Mouse (Mus musculus): ENCODE results near the gene Reg1.
A peak's percentile ranks its signal among the peaks of the same experiment; 100 is the strongest.
"Not testable (repeated sequence)": the region's sequence is repeated elsewhere in the genome, so short reads cannot be mapped to it uniquely, and the experiment has no call there.

Gene Reg1

DNA sequence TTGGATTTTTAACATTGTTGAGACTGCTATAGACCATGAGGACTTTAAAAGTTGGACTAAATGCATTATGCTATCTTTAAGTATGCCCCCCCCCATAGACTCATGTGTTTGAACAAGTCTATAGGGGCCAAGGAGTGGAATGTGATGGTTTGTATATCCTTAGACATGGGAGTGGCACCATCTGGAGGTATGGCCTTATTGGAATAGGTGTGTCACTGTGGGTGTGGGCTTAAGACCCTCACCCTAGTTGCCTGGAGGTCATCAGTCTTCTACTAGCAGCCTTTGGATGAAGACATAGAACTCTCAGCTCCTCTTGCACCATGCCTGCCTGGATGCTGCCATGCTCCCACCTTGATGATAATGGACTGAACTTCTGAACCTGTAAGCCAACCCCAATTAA, at the start of gene Reg1:
Reg1 (plus strand) TSS at position 301 of the 400 bp plus-strand sequence.
- not testable (repeated sequence) for DNase-seq

DNA sequence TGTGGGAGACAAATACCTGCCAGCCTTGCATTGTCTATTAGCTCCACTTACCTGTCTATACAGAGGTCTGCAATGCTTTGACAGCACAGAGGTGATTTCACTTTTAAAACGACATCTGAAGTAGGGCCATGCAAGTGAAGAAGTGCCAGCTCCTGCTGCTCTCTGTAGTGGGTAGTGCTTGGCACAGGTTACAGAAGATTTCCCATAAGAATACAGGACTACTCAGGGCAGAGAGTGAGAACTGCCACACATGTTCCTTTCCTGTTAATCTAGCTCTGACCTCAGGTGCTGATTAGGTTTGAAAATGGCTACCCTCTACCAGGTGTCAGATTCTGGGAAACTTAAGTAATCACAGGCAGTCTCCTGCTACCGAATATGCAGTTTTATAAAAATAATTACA, 43.7 kb upstream of the Reg1 start, which contains the start of gene Reg3d:
Reg3d (minus strand) TSS at position 101 of the 400 bp plus-strand sequence.
- DNase-seq, result no peak

DNA sequence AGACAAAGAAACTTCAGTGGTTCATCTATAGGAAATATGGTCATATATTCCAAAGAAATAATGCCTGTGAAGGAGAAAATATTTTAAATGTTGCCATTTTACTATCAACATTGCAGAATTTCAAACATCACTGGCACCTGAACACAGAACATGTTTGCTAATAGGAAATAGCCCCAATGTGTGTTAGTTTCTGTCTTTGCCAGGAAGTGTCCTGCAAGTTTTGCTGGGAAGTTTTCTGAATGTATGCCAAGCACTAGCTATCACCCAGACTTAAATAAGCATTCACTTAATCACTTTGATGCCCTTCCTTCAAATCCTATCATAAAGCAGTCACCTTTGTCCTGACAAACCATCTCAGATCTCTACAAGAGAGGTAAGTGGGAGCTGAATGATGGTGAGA, 42.1 kb upstream of the Reg1 start, which contains the start of gene Reg3a:
Reg3a (plus strand) TSS at position 301 of the 400 bp plus-strand sequence.
- DNase-seq, result no peak

GRCm38 (mm10) chr6:78385609-78386008, 36.9 kb upstream of the Reg1 start:
- DNase-seq, result no peak

DNA sequence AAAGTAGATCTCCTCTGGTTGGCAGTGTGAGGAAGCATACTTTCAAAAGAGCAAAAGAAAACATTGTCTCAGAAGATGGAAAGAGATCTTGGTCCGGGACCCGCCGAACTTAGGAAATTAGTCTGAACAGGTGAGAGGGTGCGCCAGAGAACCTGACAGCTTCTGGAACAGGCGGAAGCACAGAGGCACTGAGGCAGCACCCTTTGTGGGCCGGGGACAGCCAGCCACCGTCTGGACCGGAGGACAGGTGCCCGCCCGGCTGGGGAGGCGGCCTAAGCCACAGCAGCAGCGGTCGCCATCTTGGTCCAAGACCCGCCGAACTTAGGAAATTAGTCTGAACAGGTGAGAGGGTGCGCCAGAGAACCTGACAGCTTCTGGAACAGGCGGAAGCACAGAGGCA, 27.2 kb upstream of the Reg1 start, which contains the start of gene Reg2:
Reg2 (plus strand) TSS at position 301 of the 400 bp plus-strand sequence.
- DNase-seq, result not testable (repeated sequence)

DNA sequence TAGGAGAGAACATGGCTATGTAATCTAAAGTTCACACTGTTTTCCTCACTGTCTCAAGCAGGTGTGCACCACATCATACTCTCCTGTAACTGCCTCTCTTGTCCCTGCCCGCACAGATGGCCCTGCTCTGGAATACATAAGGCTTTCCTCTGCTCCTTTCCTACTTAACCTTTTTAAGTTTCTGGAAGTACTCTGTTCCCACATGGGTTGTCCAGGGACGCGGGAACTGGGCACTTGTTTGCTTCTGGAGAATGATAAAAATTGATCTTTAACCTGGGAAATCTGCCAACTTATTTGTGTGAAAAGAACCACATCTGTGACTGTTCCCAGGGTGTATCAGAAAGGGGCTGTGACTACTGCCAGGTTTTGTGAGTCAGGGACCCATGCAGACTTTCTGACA, 3.0 kb downstream of the Reg1 start:
- DNase-seq, result no peak

GRCm38 (mm10) chr6:78447202-78447601, 24.7 kb downstream of the Reg1 start:
- DNase-seq, result no peak

GRCm38 (mm10) chr6:78448409-78448808, 25.9 kb downstream of the Reg1 start:
- no peak for DNase-seq

GRCm38 (mm10) chr6:78452804-78453203, 30.3 kb downstream of the Reg1 start:
- DNase-seq, result no peak

GRCm38 (mm10) chr6:78460191-78460825, 37.8 kb downstream of the Reg1 start:
- DNase-seq, result peak; percentile 59

DNA sequence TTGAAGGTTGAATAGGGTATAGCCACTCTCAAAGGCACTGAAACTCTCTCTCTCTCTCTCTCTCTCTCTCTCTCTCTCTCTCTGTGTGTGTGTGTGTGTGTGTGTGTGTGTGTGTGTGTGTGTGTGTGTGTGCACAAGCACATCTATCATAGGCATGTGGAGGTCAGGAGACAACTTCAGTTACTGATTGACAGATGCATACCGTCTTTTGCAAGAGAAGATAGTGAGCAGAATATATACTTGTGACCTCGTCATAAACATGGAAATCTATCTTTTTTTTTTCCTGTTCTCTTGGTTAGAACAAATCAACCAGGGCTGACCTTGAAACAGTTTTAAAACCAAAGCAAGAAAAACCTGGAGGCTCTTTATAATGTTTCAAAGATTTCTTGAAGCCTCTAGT, 39.8 kb downstream of the Reg1 start:
- no peak for DNase-seq

- DNase-seq, result no peak
Measured at GRCm38 (mm10) chr6:78463266-78463665, 40.8 kb downstream of the Reg1 start.

GRCm38 (mm10) chr6:78468772-78469171, 46.3 kb downstream of the Reg1 start, which contains the start of gene Reg3g:
TSS of gene Reg3g (minus strand) at chr6:78468872.
- no peak for DNase-seq

GRCm38 (mm10) chr6:78469287-78469686, 46.8 kb downstream of the Reg1 start:
- no peak for DNase-seq
